Mouse (Mus musculus): ENCODE measurements around the gene Slc47a1. TPM values are rescaled to one million over a fixed set of nuclear protein-coding genes. Genes with fewer than 3 reads are reported as not detected.

Slc47a1 gene
- total RNA-seq, 2 experiments from 2014 or later, result 2.3 to 3.1 TPM

Other genes with a start within 250 kb of the Slc47a1 start
- gene Usp22, start 203.3 kb downstream of the Slc47a1 start, total RNA-seq (2021), result 100 to 1,000 TPM; 428 to 446 TPM
- 1 to 10 TPM; 1.3 to 1.5 TPM for gene Aldh3a1, start 170.8 kb downstream of the Slc47a1 start, total RNA-seq (2021)
- gene Aldh3a2, start 110.9 kb downstream of the Slc47a1 start, total RNA-seq (2021), result 10 to 100 TPM; 50.7 to 51.7 TPM
- under 1 TPM; 0.43 to 0.51 TPM for gene Slc47a2, start 35.5 kb downstream of the Slc47a1 start, total RNA-seq (2021)
- gene Rnf112, start 75.8 kb upstream of the Slc47a1 start, total RNA-seq (2021), result 100 to 1,000 TPM; 191 to 198 TPM
- gene Mfap4, start 107.1 kb upstream of the Slc47a1 start, total RNA-seq (2021), result 1 to 10 TPM; 7.6 TPM
- 10 to 100 TPM; 41.2 to 41.8 TPM for gene Mapk7, start 116.1 kb upstream of the Slc47a1 start, total RNA-seq (2021)
- gene B9d1, start 126.8 kb upstream of the Slc47a1 start, total RNA-seq (2021), result 10 to 100 TPM; 35.8 to 36.8 TPM
- gene Epn2, start 201.3 kb upstream of the Slc47a1 start, total RNA-seq (2021), result 10 to 100 TPM; 97.6 to 99.1 TPM

Data from left cerebral cortex, postnatal 10 days (tissue).